Mouse (Mus musculus) brain, embryonic 18.5 days (tissue): ENCODE measurements around the gene Cit.
A peak's percentile ranks its signal among the peaks of the same experiment; 100 is the strongest.

Source experiments
- DNase-seq: peaks from one replicate; pipeline ENCODE4 v3.0.0-alpha.2; 2012; ENCODE audit warnings: low read depth, low spot score

The Cit gene

DNA sequence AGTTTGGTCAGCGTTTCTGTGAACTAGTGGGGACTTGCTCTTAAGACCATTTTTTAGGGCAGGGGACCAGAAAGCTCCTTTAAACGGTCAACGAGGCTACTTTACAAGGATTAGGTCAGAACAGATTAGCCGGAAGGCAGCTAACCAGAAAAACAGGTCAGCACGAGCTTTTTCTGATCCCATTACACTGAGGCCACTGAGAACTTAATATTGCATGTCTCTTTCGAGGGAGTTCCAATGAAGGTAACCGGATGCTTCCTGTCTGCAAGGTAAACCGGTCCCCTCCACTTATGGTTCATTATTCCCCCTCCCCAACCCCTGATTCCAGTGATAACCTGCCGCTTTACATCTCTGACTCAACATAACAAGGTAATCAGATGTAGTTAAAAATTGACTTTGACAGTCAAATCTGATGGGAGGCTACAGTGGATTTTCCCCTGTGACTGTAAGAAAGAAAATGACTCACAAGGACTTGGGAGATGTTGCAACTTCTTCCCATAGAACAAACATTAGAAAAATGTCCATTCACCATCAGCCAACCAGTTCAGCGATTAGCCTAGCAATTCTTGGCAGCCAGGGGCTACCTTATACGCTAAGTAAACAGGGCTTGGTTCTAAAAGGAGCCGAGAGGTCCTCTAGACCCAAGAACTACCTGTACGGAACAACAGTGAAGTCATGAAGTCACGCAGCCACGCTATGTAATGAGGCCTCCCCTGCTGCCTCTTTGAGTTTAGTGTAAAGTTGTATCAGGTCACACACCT lies 164.2 kb downstream of the Cit start:
- no peak for DNase-seq

DNA sequence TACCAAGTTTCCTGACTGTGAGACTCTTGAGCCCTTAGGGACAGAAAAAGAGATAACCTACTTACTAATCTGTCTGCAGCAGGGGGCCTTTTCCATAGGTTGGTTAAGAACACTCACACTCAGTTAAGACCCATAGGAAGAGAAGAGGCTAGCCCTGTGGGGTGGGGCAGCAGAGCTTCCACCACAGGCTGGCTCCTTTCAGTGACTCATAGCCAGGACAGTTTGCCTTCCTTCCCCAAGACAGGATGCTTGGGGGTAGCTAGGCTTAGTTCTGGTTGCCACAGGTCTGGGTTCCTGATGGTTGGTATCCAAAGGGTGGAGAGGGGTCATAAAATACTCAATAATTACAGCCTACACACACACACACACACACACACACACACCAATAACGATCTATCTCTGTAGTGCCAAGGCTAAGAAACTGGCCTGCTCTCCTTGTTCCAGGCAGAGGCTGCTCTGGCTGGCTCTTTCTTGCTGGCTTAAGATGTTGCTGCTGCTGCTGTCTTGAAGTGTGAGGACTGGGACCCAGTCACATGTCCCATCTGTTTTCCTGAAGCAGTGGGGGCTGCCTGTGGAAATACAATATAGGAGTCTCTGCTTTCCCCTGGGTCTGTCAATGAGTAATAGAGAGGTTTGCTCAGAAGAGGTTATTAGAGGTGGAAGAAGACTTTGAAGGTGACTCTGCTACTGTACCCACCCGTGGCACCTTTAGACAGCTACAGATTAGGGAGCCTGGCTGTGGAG lies 165.0 kb downstream of the Cit start:
- DNase-seq: no peak

DNA sequence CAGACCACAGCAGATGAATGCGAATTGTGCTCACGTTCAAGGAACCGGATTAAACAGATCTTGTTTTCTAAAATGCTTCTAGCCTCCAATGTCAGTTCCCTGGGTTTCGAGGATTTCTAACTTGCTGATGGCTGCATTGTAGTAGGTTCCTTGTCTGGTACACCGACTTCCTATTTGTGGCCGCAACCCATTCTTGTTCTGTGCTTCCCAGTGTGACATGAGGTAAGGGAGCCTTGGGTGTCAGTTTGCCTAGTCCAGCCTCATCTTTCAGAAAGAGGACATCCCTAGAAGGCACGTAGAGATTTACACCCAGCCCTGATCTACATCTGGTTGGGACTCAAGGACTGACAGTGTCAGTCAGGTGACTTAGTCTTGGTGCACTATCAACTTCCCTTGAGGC lies 166.6 kb downstream of the Cit start:
- no peak for DNase-seq

DNA sequence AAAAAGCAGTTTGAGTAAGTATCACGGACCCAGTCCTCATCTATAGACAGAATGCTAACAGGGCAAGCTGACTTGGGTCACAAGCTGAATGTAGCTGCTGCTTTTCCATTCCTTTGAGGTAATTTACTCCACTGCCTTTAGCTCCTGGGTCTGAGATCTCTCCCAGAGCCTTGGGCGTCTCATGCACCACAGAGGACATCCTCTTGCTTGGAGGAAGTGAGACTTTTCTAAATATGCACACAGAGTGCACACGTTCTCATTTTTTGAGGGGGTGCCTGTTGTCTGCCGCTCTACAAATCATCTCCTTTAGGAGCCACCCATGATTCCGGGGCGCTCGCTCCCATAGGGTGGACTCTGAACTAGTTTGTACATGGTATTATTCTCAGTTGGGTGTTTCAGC lies 167.4 kb downstream of the Cit start:
- no peak for DNase-seq

DNA sequence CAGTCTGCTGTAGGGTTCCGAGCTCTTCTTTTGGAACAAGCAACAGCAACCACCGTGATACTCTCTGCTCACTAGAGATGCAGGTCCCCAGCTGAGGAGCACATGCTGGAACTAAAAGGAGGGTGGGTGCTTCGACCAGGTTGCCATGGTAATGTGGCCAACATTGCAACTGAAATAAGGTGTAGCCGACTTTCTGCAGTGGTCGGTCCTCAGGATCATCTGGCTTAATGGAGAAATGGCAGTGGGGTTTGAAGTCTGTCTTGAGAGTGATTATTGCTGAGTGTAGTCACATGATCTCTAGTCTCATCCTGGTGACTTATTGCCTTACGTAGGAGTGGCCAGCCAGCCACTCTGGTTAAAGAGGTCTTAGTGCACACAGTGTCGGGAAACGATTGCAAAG lies 168.7 kb downstream of the Cit start:
- DNase-seq: no peak

DNA sequence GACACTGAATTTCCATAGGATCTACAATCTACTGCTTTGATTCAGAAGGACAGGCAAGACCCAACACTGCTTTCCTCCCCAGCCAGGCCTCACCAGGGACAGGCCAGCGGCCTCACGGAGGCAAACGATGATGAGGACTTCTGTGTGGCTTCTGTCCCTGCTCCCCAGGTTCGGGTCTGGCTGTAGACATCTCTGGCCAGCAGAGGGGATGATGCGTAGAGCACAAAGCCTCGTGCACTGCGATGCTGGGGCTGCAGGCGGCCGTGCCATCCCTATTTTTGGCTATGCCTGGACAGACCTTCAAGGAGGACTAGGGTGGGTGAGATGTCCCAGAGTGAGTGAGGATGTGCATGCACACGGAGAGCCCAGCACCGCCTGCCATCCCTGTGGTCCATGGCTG lies 169.2 kb downstream of the Cit start:
- no peak for DNase-seq

DNA sequence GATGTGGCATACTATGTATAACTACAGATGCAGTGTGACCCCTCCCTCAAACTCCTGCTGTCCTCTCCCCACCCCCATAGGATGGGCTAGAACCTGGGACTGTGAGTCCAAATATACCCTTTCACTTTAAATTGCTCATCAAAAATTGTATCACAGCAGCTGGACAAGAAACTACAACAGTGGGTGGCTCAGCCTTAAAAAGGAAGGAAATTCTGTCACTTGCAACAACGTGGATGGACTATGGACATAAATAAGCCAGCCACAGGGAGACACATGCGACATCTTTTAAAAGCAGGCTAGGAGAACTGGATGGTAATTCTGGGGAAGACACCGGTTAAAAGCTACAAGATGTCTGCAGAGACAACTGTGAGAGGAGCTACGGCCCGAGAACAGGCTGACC lies 171.5 kb downstream of the Cit start:
- DNase-seq: no peak

DNA sequence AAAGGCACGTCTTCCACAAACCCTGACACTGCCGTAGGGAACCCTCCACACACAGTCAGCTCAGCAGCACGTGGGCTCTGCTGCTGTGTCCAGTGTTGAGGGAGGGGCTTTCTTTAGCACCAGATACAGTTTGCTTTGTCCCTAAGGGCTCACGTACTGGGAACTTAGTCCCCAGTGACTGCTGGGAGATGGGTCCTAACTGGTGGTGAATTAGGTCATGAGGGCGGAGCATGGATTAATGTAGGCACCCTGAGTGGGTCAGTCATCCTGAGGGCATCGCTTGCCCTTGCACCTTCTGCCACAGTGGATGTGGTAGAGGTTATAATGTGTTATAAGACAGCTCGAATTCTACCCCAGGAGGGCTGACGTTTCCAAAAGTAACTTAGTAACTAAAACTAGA lies 172.3 kb downstream of the Cit start:
- DNase-seq: no peak

DNA sequence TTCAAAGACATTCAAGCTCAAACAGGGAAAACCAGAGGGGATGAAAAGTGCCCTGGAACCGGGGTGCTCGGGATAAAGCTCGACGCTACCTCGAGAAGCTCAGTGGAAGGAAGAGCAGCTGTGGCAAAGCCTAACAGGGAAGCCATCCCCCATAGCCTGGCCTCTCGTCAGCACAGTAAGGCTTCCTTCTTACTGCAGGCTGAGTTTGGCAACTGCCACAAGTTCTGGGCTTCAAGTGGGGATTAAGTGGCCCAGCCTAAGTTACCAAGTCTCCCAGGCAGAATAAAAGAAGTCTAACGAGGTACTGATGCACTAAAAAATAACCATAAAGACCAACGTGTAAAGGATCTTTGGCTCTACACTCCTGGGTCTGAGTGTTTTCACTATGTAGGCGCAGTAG lies 173.1 kb downstream of the Cit start:
- DNase-seq: no peak

DNA sequence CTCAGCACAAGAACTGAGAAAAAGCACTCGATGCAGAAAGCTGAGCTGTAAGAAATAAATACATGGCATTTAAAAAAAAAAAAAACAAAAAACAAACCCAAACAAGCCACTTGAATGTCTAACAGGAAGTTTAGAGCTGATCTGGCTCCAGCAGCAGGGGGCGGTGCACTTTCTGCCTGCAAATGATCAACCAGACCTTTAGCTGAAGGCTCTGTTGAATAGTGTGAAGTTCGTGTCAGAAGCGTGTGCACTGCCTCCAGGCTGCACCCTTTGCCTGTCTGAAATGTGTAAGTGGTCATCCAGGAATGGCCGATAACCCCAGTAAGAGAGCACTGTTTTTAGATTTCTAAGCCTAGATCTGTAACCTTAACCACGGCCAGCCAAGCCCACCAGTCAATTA lies 173.7 kb downstream of the Cit start:
- DNase-seq: no peak

DNA sequence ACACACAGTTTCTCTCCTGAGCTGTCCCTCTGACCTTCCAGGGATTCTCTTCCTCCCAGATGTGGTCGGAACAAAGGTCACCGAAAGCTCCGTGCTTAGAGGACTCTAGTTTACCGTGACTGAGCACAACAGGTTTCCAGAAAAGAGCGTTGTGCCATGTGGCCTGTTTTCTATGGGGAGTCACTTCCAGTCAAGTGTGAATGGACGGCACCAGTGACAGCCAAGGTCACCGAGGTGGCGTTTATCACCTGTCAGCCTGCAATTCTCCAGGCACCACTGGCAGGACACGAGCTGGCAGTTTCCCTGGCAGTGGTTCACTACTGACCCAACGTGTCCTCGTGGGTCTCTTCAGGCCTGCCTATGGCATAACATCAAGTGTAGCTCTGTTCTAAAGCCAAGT lies 174.3 kb downstream of the Cit start:
- no peak for DNase-seq

DNA sequence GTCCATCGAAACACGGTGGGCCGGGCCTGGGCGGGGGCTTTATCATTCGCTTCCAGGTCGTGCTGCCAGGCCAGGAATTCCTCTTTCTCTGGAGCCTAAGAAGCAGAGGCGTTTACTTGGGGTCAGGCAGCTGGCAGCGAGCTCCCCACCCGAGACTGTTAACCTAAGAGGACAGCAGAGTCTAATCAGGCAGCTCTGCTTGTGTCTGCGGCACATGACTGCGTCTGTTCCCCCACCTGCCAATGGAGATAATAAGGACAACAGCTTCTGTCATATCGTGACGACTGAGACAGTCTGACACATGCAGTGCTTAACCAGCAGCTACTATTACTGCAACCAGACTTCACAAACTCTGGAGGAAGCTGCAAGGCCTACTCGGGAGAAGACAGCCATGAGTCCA lies 176.5 kb downstream of the Cit start:
- DNase-seq: no peak

DNA sequence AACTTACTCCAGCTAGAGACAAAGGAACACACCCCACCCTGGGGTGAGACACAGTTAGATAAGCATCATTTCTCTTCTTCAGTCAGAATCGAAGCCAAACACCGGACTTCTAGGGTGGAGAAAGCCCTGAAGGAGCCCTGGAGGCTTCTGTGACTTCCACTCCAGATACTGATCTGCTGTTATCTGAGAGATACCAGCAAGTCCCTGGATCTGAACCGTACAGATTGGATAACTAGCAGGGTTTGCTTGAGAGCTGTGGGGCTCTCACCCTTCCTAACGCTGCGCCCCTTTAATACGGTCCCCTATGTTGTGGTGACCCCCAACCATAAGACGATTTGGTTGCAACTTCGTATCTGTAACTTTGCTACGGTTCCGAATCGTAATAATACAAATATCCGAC lies 177.1 kb downstream of the Cit start:
- no peak for DNase-seq

DNA sequence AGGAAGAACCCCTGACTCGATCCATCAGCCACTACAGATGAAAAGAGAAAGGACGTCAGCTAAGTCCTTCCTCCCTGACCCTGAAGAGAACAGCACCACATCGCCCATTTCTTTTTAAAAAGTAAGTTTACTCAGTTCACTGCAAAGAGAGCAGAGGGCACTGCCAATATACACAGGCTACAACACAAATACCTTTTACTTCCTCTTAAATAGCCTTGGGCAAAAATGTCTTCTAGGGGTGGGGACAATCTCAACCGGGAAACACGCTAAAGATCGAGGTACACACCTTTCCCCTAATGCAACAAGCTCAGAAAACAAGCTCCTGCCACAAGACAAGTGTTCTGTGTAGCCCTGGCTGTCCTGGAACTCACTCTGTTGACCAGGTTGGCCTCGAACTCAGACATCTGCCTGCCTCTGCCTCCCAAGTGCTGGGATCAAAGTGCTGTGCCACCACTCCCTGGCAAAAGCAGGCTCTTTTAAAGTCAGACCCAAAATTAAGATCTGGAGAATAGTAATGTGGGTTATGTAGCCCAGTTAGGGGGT lies 177.7 kb downstream of the Cit start:
- no peak for DNase-seq

DNA sequence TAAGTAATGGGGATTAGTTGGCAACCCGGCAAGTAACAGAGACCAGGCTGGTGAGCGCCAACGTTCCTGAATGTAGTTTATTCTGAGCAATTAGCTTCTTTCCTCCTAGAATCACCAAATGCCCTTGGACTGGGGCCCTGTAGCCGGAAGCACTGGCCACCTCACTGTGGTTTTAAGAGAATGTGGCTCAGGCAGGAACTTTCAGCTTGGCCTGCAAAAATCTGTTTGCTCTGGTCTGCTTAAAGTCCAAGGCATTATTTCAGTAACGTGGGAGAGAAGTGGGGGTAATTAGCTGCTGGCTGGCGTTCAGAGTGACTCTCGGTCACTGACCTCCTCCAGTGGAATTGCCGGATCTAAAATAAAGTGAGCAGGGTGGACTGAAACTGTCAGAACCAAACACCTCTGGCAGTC lies 178.2 kb downstream of the Cit start:
- DNase-seq: no peak

DNA sequence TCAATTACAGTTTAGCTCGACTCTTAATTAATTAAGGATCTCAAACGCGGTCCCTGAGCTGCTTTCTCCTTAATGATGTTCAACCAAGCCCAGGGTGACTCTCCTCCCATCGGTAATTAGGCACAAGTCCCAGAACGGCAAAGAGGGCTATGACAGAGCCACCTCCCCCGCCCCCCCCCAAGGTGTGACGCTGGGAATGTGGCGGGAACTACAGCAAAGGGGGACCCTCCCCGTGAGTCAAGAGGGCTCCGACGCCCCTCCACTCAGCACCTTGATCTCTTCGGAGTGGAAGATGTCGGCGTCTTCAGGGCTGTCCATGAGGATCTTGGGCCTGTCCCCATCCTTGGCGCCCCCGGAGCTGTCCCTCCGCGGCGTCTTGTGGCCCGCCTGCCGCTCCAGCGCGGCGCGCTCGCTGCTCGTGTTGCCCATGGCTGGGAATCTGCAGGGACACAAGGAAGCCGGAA lies 178.8 kb downstream of the Cit start:
- DNase-seq: no peak

DNA sequence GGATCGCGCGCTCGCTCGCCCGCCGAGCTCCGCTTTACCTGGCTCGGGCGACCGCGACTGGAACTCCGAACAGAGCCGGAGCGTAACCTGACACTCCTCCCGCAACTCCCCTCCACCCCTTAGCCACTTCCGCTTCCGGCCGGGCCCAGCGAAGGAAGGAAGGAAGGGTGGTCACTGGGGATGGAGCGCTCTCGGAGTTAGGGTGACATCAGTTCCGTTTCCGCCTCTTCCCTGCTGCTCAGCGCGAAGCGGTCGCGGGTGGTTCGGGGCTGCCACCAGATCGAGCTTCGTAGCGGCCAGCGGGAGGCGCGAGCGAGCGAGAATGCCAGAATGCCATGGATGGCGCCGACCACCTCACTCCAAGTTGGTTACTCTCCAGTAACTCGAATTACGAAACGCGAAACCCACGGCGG lies 179.3 kb downstream of the Cit start, which contains the start of gene Prkab1:
TSS of gene Prkab1 (minus strand) at position 182 of the 413 bp plus-strand sequence.
- peak; percentile 85 for DNase-seq

DNA sequence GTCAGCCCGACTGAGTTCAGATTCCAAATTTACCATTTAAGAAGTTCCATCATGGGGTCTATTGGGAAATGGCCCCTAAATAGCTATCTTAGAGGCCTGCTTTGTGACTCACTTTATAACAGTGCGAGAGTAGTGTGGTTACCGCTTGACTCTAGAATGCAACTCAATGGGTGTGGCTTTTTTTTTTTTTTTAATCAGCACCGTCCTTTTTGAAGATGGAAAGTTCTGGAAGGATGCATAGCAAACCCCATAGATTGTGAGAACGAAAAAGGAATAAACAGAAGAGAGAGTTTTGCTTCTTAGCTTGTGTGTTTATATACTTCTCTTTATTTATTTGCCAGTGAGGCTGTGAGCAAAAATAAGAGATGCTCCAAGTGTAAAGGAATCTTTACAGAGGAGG lies 181.0 kb downstream of the Cit start:
- DNase-seq: no peak

DNA sequence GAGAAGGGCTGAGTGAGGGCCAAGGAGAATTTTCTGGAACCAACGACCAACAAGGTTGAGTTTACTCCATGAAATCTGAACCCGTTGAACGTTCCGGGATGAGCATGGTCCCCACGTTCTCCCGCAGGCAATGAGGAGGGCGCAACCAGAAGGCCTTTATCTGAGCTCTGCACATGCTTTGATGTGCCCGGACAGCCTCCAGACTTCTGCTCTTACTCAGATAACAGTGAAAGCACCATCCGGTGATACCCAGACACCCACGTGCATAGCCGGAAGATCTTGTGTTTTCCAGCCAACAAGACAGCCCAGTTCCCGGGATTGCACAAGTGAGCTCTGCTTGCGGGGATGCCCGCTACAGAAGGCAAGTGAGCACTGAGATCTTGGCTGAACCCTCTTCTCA lies 181.5 kb downstream of the Cit start:
- no peak for DNase-seq

DNA sequence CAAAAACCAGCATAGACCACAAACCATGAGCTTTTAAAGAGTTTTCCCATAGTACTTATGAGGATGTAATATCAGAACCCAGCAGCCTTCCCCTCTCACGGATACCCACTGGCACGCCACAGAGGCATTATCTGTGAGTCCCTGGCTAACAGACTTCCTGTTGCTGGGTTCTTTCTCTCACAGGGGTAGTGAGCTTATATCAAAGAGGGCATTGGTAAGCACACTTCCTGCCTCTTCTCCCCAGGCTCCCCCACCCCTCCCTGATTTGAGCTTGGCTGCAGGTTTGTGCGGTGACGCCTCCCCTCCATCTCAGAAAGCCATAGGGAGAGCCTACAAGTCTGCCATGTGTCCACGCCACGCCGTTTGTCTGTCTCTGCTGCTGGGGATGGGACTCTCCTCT lies 184.0 kb downstream of the Cit start:
- DNase-seq: no peak

DNA sequence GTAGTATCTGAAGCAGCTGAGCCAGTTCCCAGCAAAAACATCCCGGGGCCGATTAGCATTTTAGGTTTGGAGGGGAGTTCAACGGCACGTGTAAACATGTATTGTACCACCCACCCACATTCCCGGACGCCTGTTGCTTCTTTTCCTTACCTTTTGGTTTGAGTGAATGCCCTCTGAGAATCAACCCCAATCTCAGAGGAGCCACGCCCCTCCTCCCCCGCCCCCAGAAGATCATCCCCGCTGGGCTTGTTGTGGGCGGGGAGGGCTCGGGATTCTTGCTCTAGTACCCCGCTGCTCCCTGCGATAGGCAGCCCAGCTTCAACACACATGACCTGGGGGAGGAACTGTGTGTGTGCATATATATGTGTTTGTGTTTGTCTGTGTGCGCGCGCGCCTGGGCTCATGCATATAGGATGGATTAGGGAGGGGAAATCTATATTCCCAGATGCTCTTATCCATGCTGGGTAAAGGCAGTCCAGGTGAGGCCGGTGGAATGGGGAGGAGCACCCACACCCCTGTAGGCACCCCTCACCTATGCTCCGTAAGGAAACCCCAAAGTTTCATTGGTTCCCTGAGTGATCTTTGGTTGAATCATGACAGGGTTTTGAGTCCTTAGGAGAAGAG lies 185.6 kb downstream of the Cit start:
- DNase-seq: no peak

DNA sequence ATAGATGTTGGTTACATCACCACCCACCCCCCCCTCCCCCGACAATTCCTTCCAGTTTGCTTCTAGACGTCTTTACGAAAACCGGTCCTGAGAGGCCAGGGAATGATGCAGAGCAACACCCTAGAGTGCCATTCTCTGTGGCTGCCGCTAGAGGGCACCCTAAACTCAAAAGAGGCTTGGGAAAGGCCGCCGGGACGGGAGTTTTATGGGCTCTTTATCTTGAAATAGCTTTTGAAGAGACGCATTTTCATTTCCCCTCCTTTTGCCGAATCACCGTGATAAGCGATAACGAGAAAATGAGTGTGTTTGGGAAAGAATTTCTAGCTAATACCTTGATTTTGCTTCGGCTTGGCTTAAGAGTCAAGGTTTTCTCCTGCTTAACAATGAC lies 186.1 kb downstream of the Cit start:
- peak; percentile 59 for DNase-seq

DNA sequence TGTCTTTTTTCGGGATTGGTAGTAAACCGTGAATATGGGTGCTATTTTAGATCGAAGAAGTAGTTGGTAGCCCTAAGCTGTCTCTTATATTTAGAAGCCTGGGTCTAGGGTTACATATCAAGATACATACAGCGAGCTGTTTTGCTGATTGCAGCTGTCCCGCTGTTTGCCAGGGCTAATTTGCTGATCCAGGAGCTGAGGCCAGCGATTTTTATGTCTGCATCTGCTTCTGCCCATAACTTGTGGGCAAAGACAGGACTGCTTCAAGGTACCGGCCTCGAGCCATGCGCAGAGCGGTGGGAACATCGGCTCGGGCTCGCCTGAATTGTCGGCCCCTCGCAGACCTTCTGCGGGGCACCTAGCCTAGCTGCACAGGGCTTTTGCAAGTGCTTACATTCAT lies 191.4 kb downstream of the Cit start:
- DNase-seq: no peak
